Mouse (Mus musculus): Measurements from ENCODE around the gene Zeb2.

Gene Zeb2

DNA sequence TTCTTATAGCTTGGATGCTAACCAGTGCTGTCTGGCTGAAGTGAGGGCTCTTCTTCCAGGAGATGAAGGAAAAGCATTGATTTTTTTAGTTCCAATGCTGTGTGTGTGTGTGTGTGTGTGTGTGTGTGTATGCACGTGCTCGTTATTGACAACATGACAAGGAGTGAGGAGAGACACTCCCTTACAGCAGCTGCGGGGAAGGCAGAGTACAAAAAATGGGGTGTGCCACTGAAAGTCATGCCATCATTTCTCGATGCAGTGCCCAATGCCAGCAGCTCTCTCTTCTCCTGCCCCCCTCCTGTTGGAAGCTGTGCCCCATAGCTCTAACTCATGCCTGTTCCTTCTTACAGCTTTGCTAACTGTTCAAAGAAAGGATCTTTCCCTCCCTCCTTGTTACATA, 56.4 kb downstream of the Zeb2 start:
- DNase-seq, result no peak

DNA sequence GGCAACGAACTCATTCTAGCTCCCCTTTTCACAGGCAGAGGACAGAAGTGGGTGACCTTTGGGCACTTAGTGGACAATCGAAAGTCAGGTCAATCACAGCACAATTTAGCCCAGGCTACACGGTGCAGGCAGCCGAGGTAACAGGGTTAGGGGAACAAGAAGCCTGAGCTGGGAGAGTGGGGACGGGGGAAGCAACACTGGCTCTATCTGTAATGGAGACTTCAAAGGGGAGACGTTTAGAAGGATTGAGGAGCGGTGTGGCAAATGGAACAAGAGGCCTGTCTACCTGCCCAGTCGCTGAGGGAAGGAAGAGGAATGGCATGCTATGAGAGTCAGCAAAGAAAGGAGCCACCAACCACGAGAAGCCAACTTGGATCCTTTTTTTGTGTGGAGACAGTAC, 57.0 kb downstream of the Zeb2 start:
- DNase-seq, result no peak

DNA sequence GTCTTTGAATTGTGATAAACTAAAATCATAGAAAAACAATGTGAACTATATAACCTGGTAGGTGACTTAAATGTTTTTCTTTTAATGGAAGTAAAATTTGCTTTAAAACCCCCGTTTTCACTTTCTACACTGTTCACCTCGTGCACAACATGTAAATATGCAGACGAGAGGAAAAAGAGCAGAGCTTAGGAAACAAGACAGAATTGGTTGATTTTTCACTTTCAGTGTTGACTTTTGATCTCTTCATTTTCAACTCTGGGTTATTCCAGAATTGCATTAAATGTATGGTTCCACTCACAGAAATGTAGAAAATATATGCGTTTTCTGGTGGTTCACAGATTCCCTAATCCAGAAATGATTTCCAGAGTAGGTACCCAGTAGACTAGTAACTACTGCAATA, 57.6 kb downstream of the Zeb2 start:
- DNase-seq, result no peak

DNA sequence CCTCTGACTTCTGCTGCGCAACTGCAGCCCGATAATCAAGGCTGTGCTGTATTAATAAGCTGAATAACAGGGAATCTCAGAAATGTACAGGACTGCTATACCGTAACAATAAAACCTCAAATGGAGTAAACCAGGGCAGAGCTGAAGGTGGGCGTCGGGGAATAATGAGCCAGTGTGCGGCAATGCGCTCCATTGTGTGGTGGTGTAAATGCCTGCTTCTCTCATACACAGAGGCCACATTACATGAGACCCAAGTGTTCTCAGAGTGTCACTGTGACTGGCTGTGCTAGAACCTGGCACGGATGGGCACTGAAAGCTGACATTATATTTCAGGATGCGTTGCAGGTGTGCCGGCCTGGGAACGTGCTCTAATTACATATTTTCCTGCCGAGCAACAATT, 58.2 kb downstream of the Zeb2 start:
- no peak for DNase-seq

DNA sequence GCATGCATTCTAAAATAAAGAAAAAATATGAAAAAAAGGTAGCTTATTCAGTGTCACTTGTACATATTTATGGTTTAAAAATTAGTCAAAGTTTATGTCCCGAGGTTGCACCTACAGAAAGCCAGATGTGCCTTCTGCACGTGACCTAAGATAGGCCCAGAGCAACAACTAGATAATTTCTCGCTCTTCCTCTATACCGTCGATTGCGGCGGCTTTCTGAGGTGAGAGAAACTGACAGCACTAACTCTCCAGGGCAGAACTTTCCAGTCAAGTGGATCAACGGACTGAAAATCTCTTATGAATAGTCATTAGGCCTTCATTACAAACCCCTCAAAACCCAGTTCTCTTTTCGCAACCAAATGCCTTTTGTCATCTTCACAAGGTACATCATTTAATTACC, 59.0 kb downstream of the Zeb2 start:
- no peak for DNase-seq

DNA sequence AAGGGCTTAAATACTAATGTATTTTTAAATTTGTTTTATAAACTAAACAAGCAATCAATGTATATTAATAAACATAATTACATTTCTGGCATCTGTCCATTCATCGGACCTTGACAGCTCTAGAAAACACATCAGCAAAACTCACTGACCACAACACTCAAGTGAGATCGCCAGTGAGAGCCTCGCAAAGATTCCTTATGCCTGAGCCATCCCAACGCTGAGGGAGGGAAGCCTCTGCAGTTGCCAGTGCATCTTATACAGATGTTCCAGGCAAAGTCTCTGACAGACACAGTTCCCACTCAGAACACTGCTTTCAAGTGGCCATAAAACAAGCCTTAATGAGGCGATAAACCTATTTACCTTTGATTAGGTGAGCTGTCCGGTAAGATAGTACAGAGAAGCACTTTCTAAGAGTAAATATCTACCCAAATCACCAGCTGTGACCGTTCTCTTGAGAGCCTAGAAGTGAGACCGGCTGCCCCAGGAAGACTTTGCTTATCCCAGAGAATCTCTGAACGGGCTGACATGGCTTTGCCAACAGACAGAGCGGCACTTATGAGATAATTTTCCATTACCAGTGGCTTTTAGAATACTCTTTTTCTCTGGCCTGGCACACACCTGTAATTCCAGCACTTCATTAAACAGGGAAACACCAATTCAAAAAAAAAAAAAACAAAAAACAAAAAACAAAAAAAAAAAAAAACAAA, 60.2 kb downstream of the Zeb2 start:
- DNase-seq, result no peak

DNA sequence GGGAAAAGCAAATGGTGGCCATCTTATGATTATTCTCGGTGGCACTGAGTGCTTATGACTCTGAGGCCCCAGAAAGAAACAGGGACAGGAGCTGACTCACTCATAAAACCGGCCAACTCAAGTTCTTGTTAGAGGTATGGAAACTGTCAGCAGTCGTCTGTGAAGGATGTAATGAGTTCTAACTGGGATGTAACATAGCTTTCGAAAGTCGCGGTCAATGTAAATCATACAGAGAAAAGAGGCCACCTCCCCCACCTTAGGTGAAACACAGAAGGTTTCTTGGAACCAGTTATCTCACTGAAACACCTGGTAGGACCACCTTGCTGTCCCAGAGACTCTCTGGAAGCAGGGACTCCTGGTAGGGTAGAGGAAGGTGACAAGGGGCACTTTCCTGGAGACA, 61.3 kb downstream of the Zeb2 start:
- DNase-seq, result no peak

DNA sequence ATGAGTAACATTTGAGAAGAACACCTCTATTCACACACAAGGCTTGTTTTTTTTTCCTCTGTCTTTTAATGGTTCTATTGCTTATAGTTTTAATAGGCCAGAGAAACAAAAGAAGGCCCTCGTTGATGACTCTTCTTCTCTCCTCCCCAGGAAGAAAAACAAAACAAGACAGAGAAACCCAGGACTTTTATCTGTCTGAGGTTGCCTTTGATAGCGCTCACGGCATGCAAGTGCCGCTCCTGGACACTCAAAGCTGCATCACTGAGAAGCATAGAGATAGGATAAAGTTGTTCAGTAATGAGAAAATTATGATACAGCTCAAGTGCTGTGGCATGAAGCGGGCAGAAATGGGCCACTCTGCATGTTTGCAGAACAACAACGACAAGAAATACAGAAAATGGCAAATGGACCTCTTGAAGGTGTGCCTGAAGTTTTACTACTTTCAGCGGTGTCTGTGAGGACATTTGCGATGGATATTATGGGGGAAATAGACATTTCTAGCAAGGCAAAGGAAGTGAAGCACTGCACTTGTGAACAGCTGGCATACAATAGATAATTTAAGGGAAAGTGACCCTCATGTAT, 62.1 kb downstream of the Zeb2 start:
- no peak for DNase-seq

DNA sequence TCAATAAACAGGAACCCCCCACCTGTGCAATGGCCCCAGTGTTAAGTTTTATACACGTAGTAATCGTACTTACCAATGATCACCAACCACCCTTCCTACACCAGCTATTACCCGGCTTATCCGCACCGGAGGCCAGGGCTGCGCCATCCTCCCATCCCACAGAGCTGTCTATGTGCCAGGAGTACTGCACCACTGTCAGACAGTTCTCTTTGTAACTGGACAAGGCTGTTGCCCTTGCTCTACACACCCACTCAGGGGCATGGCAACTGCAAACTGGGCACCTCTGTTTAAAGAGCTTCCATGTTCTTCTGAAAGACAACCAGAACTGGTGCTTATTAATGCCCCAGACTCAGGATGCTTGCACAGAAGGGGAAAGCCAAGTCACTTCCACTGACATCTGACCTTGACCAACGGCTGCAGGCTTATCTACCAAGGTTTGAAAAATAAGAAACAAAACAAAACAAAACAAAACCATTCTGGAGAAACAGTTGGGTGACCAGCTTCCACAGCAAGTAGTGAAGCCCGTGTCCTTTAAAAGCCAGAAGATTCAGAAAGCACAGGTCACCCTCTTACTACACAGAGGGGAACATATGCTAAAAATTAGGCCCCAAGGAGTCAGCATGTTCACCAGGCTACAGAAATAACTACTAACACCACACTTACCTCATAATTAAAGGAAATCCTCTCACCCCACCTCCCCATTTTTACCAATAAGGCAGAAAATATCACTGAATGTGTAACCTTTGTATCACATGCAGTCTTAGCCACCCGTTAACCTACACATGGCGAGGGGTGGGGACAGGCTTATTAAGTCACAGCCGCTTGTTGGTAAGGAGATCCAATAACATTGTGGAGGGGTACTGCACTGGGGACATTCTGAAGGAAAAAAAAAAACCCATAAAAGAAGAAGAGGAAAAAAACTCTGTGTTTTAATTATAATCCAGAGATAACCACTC, 62.8 kb downstream of the Zeb2 start:
- DNase-seq, result no peak

DNA sequence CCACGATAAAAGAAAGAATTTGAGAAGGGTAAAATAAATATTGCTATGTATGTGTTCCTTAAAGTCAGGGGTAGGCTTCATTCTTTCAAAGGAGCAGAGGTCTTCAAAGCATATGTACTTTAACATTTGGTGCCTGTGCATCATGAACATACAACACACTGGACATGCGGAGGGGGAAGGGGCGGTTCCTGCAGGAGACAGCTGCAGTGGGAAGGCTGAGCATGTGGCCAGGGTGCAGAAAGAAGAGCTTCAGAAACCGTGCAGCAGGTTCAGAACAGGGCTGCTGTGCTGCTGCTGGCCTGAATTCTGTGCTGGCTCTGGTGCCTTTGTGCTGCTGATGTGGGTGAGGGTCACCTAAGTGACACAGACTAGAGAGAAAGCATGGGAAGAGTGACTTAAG, 64.6 kb downstream of the Zeb2 start:
- DNase-seq, result no peak

DNA sequence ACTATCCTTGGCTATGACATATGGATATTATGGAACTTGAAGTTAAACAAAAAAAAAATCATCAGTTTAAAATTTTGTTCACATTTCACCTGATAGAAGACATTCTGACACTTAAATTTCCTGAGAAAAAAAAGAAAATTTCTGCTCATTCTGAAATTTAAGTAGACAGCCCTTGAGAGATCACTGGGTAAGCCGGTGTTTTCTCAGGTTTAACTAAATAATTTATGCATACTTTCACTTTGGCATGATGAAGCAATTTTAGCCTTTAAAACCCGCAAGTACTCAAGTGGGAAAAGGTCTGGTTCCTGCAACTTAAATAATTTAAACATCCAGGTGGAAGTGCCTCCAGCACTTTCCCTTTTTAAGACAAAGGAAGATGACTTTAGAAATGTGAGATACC, 65.9 kb downstream of the Zeb2 start:
- no peak for DNase-seq

DNA sequence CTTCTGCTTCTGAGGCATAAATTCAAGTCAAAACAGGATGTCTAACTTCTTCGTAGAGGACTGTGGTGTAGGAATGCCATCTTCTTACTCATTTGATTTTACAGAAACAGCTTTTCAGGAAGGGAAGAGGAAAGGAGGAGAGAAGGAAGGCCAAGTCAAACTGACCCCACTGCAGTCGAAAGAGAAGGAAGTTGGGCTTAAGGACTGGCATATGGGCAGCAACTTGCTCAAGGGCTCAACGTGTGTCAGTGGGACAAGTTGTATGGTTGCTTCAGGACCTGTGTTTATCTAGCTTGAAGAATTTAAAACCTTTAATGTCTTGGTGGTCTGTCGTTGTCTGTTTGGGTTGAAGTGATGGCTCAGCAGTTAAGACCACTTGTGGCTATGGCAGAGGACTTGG, 67.3 kb downstream of the Zeb2 start:
- no peak for DNase-seq

DNA sequence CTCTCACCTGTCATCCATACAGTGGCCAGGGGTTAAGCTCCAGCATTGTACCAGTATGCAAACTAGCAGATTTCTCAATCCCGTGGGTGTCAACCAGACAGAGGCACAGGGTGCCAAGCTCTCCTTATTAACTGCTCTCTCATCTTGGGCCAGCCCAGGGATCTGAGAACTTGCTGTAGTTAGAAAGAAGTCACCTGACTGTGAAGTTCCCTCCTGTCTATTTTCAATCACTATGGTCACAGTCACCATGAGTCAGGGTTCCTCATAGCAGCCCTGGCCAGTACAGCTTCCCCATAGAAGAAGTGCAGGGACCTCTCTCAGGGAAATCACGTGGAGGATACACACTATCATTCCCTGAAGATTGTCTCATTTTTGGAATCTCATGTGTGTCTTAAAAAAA, 67.9 kb downstream of the Zeb2 start:
- DNase-seq, result no peak

DNA sequence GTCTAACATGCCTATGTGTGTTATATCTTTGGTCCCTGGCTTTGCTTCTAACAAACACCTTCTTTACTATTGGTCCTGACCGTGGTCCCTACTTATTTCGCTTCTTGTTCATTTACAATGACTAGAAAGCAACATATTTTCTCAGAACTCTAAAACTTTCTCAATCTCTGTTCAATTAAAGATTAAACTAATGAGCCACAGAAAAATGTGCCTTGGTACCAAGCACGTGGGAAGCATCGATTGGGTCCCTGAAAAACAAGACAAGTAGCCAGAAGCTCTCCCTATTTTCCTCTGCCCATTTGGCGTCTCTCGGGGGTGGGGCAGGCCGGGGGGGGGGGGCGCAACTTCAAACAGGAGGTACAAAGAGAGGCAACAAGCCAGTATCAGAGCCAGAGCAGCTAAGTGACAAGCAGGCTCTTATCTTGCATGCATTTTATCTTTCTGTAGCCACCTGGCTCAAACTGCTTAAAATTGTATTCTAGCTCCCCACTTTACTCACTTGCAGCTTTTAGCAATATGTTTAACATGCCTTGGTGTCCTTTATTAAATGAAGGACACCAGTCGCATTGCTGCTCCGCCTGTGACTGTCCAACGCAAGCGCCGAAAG, 76.4 kb downstream of the Zeb2 start:
- DNase-seq, result no peak

DNA sequence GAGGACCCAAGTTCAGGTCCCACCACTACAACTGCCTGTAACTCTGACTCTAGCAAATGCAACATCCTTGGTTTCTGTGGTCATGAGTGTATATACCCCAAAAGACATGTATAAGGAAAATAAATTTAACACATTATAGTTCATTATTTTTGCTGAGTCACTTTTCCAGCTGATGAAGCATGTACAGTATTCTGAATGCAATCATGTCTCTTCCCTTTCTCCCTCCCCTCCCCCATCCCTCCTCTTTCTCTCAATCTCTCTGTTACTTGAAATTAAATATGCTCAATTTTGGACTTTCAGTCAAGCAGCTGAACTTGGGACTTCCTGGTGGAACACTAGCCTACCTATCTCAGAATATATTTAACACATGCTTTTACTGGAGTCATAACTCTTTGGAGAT, 77.7 kb downstream of the Zeb2 start:
- no peak for DNase-seq

DNA sequence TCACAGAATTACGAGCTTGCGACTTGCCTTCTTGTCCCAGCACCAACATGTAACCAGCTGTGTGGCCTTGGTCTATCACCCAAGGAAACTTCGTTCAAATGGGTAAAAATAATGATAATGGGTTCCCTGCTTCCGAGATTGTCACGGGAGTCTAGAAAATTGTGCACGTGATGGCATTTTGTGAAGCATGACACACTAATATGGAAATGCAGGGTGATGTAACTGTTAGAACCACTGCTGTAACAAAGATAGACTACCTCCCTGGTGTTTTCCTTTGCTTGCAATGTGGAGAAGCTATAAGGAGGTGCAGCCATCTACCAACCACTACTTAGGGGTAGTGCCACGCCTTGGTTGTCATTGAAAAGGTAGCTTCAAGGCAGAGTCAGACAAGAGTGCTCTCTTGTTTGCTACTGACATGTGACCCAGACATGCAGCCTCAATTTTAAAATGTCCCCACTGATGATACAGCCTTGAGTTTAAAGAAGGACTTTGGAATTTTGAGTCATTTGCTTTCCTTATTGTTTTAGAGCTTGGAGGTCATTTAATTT, 89.0 kb downstream of the Zeb2 start:
- no peak for DNase-seq

DNA sequence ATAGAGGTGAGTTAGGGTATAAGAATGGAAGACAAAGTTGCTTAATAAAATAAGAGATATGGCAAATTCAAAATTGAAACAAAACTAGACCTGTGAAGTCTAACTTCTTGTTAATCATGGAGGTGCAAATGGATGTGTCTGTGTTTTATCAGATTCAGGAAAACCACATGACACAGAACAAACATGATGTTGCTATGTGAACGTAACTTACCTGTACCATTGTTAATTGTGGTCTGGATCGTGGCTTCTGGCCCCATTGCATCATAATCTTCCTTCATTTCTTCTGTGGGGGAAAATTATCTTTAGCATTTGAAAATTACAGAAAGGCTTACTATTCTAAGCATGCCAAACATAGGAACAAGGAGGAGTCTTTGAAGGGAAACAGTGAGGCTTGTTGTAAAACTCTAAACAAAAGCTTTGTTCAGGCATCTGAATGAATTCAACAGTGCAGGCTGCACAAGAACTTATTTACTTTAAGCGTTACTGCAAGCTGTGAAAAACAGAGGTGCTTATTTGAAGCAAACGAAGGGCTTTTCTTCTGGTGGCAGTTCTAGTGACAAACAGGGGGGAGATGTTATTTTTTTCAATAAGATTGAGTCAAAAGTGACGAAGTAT, 99.9 kb downstream of the Zeb2 start:
- no peak for DNase-seq

DNA sequence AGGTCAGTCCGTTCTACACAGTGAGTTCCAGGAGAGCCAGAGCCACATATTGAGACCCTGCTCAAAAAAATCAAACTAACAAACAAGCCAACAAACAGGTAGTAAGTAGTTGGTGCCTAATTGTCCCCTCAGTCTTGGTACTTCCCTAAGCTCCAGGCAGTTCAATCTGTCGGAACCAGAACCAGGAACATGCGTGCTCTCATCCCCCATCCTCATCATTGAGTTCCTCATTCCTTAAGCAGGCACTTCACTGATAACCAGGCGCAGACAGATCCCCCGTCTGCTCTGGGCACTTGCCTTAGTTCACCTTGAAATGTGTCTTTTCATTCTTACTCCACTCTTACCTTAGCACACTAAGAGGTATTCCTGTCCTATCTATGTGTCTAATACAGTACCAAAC, 103.9 kb downstream of the Zeb2 start:
- no peak for DNase-seq

DNA sequence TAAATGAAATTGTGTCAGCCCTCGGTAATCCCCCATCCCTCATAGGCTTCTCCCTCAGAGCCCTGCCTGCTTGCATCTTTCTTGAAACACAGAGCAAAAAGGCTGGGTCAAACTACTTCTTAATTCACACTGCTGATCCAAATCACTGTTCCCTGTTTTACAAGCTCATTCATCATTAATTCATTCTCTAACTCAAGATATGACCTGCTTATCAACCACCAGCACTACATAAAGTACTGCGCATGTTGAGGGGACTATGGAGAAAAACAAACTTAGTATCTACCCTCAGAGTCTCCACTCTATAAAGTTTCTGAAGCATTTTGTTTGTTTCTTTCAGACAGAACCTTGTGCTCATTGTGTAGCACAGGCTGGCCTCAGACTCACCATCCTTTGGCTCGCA, 104.5 kb downstream of the Zeb2 start:
- DNase-seq, result no peak

DNA sequence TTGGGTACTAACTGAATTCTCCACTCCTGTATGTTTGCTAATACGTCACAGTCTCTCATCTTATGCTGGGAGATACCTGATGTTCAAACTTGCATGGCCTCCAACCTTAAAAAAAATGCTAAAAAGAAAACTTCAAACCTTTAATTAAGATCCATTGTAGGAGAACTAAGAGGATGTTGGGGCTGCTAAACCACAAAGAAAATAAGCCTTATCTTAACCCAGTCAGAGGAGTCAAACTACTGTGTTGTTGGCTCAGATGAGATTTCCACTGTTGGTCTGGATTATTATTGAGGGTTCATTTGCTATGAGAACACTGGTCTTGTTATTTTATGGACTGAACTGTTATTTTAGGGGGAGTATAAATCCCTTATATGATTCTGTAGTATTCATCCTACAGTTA, 106.5 kb downstream of the Zeb2 start:
- DNase-seq, result no peak

DNA sequence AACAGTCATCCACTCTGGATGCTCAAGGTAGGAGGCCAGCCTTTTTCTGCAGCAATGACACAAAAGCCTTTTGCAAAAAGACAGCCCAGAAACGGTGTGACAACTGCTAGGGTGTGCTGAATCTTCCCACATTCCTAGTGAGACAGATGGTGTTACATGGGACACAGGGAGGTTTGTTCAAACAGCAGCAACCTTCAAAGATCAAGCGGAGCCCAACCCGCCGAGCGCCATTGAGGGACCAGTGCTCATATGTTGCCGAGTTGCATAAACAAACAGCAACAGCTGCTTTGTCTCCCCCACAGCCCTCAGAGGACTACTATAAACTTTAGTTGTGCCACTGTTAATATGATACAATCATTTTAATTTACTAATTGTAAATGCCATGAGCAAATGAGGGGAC, 117.3 kb downstream of the Zeb2 start:
- peak; percentile 45 for DNase-seq

DNA sequence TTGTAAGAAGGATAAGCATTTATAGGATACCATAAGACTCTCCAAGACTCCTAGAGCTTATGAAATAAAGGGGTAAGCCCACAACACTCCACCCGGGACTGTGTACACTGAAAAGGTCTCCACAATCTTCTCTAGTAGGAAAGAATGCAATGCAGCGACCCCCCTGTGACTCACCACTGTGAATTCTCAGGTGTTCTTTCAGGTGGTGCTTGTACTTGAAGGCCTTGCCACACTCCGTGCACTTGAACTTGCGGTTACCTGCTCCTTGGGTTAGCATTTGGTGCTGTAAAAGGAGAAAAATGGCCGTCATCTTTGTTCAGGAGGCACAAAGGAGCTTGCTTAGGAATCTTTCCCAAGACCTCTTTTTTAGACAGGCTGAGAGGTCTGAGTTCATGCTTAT, 118.5 kb downstream of the Zeb2 start:
- DNase-seq, result no peak

DNA sequence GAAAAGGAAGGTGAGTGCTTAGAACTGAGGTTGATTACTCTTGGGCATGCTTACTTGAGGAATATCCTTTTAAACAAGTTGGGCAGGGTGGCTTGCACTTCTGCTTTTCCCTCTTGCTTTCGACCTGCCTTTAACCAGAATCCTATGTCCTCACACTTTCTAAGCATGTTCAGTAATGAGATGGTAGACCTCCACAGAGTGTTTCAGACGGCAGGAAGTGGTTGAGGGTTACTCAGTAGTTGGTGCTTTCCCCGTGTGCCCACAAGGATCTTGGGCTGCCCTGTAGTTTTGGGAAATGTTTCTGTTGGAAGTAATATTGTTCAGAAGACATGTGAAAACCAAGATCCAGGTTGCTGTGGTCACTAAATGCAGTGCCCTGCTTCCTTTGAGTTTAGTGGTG, 135.5 kb downstream of the Zeb2 start:
- DNase-seq, result no peak

Data from embryo, embryonic 11 days (tissue).